Mouse (Mus musculus) urinary bladder, postnatal 14 days (tissue): ENCODE measurements at regions not wholly inside any gene's neighbourhood (a gene's known extent, or its start where the extent isn't known, plus 50 kb on each side); places are given as distances from the start of the nearest gene placed in this dataset.

Source experiments
- DNase-seq: peaks from one replicate; pipeline ENCODE4 v3.0.0; 2021; ENCODE audit warnings: low spot score

GRCm38 (mm10) chr15:51104362-51104761, 2780.3 kb upstream of the Gm7489 start:
- DNase-seq = no peak

- no peak for DNase-seq
These were observed 2779.9 kb upstream of the Gm7489 start for GRCm38 (mm10) chr15:51104796-51105195.

GRCm38 (mm10) chr15:51105359-51106008, 2779.2 kb upstream of the Gm7489 start:
- no peak for DNase-seq

GRCm38 (mm10) chr15:51110186-51110585, 2774.5 kb upstream of the Gm7489 start:
- DNase-seq = no peak

GRCm38 (mm10) chr15:51125896-51126295, 2758.8 kb upstream of the Gm7489 start:
- DNase-seq = no peak

- DNase-seq = no peak
These were observed 2753.7 kb upstream of the Gm7489 start for GRCm38 (mm10) chr15:51131017-51131416.

GRCm38 (mm10) chr15:51136121-51136520, 2748.6 kb upstream of the Gm7489 start:
- DNase-seq = no peak

GRCm38 (mm10) chr15:51139507-51139906, 2745.2 kb upstream of the Gm7489 start:
- DNase-seq = no peak

- no peak for DNase-seq
These were observed 2710.6 kb upstream of the Gm7489 start for GRCm38 (mm10) chr15:51173976-51174620.

GRCm38 (mm10) chr15:51176466-51176865, 2708.2 kb upstream of the Gm7489 start:
- no peak for DNase-seq

GRCm38 (mm10) chr15:51189134-51189533, 2695.6 kb upstream of the Gm7489 start:
- no peak for DNase-seq

- no peak for DNase-seq
These were observed 2687.1 kb upstream of the Gm7489 start for GRCm38 (mm10) chr15:51197466-51198158.

- no peak for DNase-seq
These were observed 2681.4 kb upstream of the Gm7489 start for GRCm38 (mm10) chr15:51203351-51203750.

- DNase-seq = no peak
These were observed 2678.7 kb upstream of the Gm7489 start for GRCm38 (mm10) chr15:51206050-51206449.

GRCm38 (mm10) chr15:51206773-51207172, 2677.9 kb upstream of the Gm7489 start:
- no peak for DNase-seq

GRCm38 (mm10) chr15:51234873-51235272, 2649.8 kb upstream of the Gm7489 start:
- DNase-seq = no peak

GRCm38 (mm10) chr15:51244596-51244995, 2640.1 kb upstream of the Gm7489 start:
- DNase-seq = no peak

- DNase-seq = no peak
These were observed 2637.4 kb upstream of the Gm7489 start for GRCm38 (mm10) chr15:51247259-51247658.

GRCm38 (mm10) chr15:51248034-51248788, 2636.5 kb upstream of the Gm7489 start:
- DNase-seq = no peak

- DNase-seq = no peak
These were observed 2636.0 kb upstream of the Gm7489 start for GRCm38 (mm10) chr15:51248789-51249040.

GRCm38 (mm10) chr15:51254143-51254542, 2630.6 kb upstream of the Gm7489 start:
- no peak for DNase-seq

- DNase-seq = no peak
These were observed 2629.5 kb upstream of the Gm7489 start for GRCm38 (mm10) chr15:51255203-51255615.

- no peak for DNase-seq
These were observed 2628.0 kb upstream of the Gm7489 start for GRCm38 (mm10) chr15:51256681-51257080.
